Mouse (Mus musculus): ENCODE data around the gene Nmnat3. TPM values are rescaled to one million over a fixed set of nuclear protein-coding genes. Genes with fewer than 3 reads are reported as not detected.

The Nmnat3 gene
- polyA plus RNA-seq, 1 experiment from 2014 or later: 12.4 TPM

- Histone ChIP-seq H3K36me3 (ENCODE audit: insufficient read depth, low read length) (no peaks in the 10 kb centered on the region), H3K27me3 (ENCODE audit: insufficient read depth, low read length) (no peaks in the 10 kb centered on the region), H3K9me3 (ENCODE audit: low read length) (no peaks in the 10 kb centered on the region), H3K4me2 (replicated peaks; ENCODE audit: low read depth, low read length) (no peak overlapping the region), H3K9ac (replicated peaks; ENCODE audit: low read length) (no peak overlapping the region), H3K4me3 (ENCODE audit: low read length) (no peak overlapping the region), H3K27ac (ENCODE audit: low read length) (no peak overlapping the region), H3K4me1 (ENCODE audit: insufficient read depth, low read length) (peaks cover 15% of the 10 kb centered on the region)
- ATAC-seq (ENCODE audit: low FRiP score, low TSS enrichment): no peak
- 76% methylated on average over 1 of the region's 1 CpGs for WGBS
These were observed 38.9 kb downstream of the Nmnat3 start for GRCm38 (mm10) chr9:98326088-98326487.

- ATAC-seq (ENCODE audit: low FRiP score, low TSS enrichment): peak; percentile 21; the same call in 1 of the 2 replicates
- Histone ChIP-seq H3K4me2 (replicated peaks; ENCODE audit: low read depth, low read length) (no peak overlapping the region), H3K9ac (replicated peaks; ENCODE audit: low read length) (no peak overlapping the region), H3K27ac (ENCODE audit: low read length) (no peak overlapping the region), H3K4me3 (ENCODE audit: low read length) (no peak overlapping the region), H3K36me3 (ENCODE audit: insufficient read depth, low read length) (no peaks in the 10 kb centered on the region), H3K9me3 (ENCODE audit: low read length) (no peaks in the 10 kb centered on the region), H3K27me3 (ENCODE audit: insufficient read depth, low read length) (no peaks in the 10 kb centered on the region), H3K4me1 (ENCODE audit: insufficient read depth, low read length) (peaks cover 15% of the 10 kb centered on the region)
- 79% methylated on average over 10 of the region's 10 CpGs for WGBS
These were observed 41.4 kb downstream of the Nmnat3 start for GRCm38 (mm10) chr9:98328415-98329176.

- Histone ChIP-seq H3K36me3 (ENCODE audit: insufficient read depth, low read length) (no peaks in the 10 kb centered on the region), H3K27ac (ENCODE audit: low read length) (peak overlapping the region; percentile 50; the same call in 1 of the 2 replicates), H3K4me2 (replicated peaks; ENCODE audit: low read depth, low read length) (peak overlapping the region; percentile 38), H3K9ac (replicated peaks; ENCODE audit: low read length) (no peak overlapping the region), H3K9me3 (ENCODE audit: low read length) (no peaks in the 10 kb centered on the region), H3K4me3 (ENCODE audit: low read length) (peak overlapping the region; percentile 4; the same call in 1 of the 2 replicates), H3K4me1 (ENCODE audit: insufficient read depth, low read length) (peaks cover 15% of the 10 kb centered on the region), H3K27me3 (ENCODE audit: insufficient read depth, low read length) (no peaks in the 10 kb centered on the region)
- WGBS: 29% methylated on average over 20 of the region's 20 CpGs
- ATAC-seq (ENCODE audit: low FRiP score, low TSS enrichment): peak; percentile 84
These were observed 42.3 kb downstream of the Nmnat3 start for GRCm38 (mm10) chr9:98329274-98330105.

GRCm38 (mm10) chr9:98333219-98333754, 46.1 kb downstream of the Nmnat3 start:
- peaks cover 15% of the 10 kb centered on the region for H3K4me1 ChIP-seq (ENCODE audit: insufficient read depth, low read length)
- no peak for ATAC-seq (ENCODE audit: low FRiP score, low TSS enrichment)
- H3K27ac ChIP-seq (ENCODE audit: low read length): no peak overlapping the region
- WGBS: 54% methylated on average over 3 of the region's 3 CpGs
- no peaks in the 10 kb centered on the region for H3K9me3 ChIP-seq (ENCODE audit: low read length)
- no peak overlapping the region for H3K9ac ChIP-seq (replicated peaks; ENCODE audit: low read length)
- H3K27me3 ChIP-seq (ENCODE audit: insufficient read depth, low read length): no peaks in the 10 kb centered on the region
- H3K4me2 ChIP-seq (replicated peaks; ENCODE audit: low read depth, low read length): no peak overlapping the region
- no peak overlapping the region for H3K4me3 ChIP-seq (ENCODE audit: low read length)
- H3K36me3 ChIP-seq (ENCODE audit: insufficient read depth, low read length): no peaks in the 10 kb centered on the region

- no peaks in the 10 kb centered on the region for H3K36me3 ChIP-seq (ENCODE audit: insufficient read depth, low read length)
- WGBS: 70% methylated on average over 15 of the region's 15 CpGs
These were observed 50.9 kb downstream of the Nmnat3 start for GRCm38 (mm10) chr9:98337881-98338769.

GRCm38 (mm10) chr9:98339971-98340370, 52.7 kb downstream of the Nmnat3 start:
- Histone ChIP-seq H3K4me1 (ENCODE audit: insufficient read depth, low read length) (peaks cover 5% of the 10 kb centered on the region; the same call in 1 of the 2 replicates), H3K4me3 (ENCODE audit: low read length) (no peak overlapping the region), H3K27me3 (ENCODE audit: insufficient read depth, low read length) (no peaks in the 10 kb centered on the region), H3K4me2 (replicated peaks; ENCODE audit: low read depth, low read length) (no peak overlapping the region), H3K9ac (replicated peaks; ENCODE audit: low read length) (no peak overlapping the region), H3K9me3 (ENCODE audit: low read length) (no peaks in the 10 kb centered on the region), H3K36me3 (ENCODE audit: insufficient read depth, low read length) (no peaks in the 10 kb centered on the region), H3K27ac (ENCODE audit: low read length) (no peak overlapping the region)
- ATAC-seq (ENCODE audit: low FRiP score, low TSS enrichment): 0 out of 2 replicates have a peak, but pooled peaks have one; percentile 39
- 80% methylated on average over 4 of the region's 4 CpGs for WGBS

More at GRCm38 (mm10) chr9:98337881-98338769, 50.9 kb downstream of the Nmnat3 start:
- H3K9me3 ChIP-seq (ENCODE audit: low read length): no peaks in the 10 kb centered on the region
- H3K4me2 ChIP-seq (replicated peaks; ENCODE audit: low read depth, low read length): no peak overlapping the region
- H3K4me1 ChIP-seq (ENCODE audit: insufficient read depth, low read length): peaks cover 5% of the 10 kb centered on the region; the same call in 1 of the 2 replicates
- ATAC-seq (ENCODE audit: low FRiP score, low TSS enrichment): no peak
- H3K4me3 ChIP-seq (ENCODE audit: low read length): no peak overlapping the region
- H3K27me3 ChIP-seq (ENCODE audit: insufficient read depth, low read length): no peaks in the 10 kb centered on the region
- no peak overlapping the region for H3K27ac ChIP-seq (ENCODE audit: low read length)
- H3K9ac ChIP-seq (replicated peaks; ENCODE audit: low read length): no peak overlapping the region

- Histone ChIP-seq H3K9me3 (ENCODE audit: low read length) (no peaks in the 10 kb centered on the region), H3K4me3 (ENCODE audit: low read length) (no peak overlapping the region), H3K4me2 (replicated peaks; ENCODE audit: low read depth, low read length) (no peak overlapping the region), H3K4me1 (ENCODE audit: insufficient read depth, low read length) (peaks cover 5% of the 10 kb centered on the region; the same call in 1 of the 2 replicates), H3K36me3 (ENCODE audit: insufficient read depth, low read length) (no peaks in the 10 kb centered on the region), H3K27ac (ENCODE audit: low read length) (no peak overlapping the region), H3K9ac (replicated peaks; ENCODE audit: low read length) (no peak overlapping the region), H3K27me3 (ENCODE audit: insufficient read depth, low read length) (no peaks in the 10 kb centered on the region)
- WGBS: 43% methylated on average over 4 of the region's 4 CpGs
- peak; percentile 82 for ATAC-seq (ENCODE audit: low FRiP score, low TSS enrichment)
These were observed 53.2 kb downstream of the Nmnat3 start for GRCm38 (mm10) chr9:98340427-98340826.

- no peak overlapping the region for H3K27ac ChIP-seq (ENCODE audit: low read length)
- no peaks in the 10 kb centered on the region for H3K4me1 ChIP-seq (ENCODE audit: insufficient read depth, low read length)
- WGBS: 78% methylated on average over 1 of the region's 1 CpGs
- no peaks in the 10 kb centered on the region for H3K27me3 ChIP-seq (ENCODE audit: insufficient read depth, low read length)
- no peak for ATAC-seq (ENCODE audit: low FRiP score, low TSS enrichment)
- H3K4me2 ChIP-seq (replicated peaks; ENCODE audit: low read depth, low read length): no peak overlapping the region
- H3K36me3 ChIP-seq (ENCODE audit: insufficient read depth, low read length): no peaks in the 10 kb centered on the region
- no peak overlapping the region for H3K9ac ChIP-seq (replicated peaks; ENCODE audit: low read length)
- H3K9me3 ChIP-seq (ENCODE audit: low read length): no peaks in the 10 kb centered on the region
- no peak overlapping the region for H3K4me3 ChIP-seq (ENCODE audit: low read length)
These were observed 58.6 kb downstream of the Nmnat3 start for GRCm38 (mm10) chr9:98345840-98346239.

GRCm38 (mm10) chr9:98346240-98346639, 59.0 kb downstream of the Nmnat3 start:
- Histone ChIP-seq H3K36me3 (ENCODE audit: insufficient read depth, low read length) (no peaks in the 10 kb centered on the region), H3K4me1 (ENCODE audit: insufficient read depth, low read length) (no peaks in the 10 kb centered on the region), H3K27ac (ENCODE audit: low read length) (no peak overlapping the region), H3K27me3 (ENCODE audit: insufficient read depth, low read length) (no peaks in the 10 kb centered on the region), H3K9me3 (ENCODE audit: low read length) (no peaks in the 10 kb centered on the region), H3K4me2 (replicated peaks; ENCODE audit: low read depth, low read length) (no peak overlapping the region), H3K9ac (replicated peaks; ENCODE audit: low read length) (no peak overlapping the region), H3K4me3 (ENCODE audit: low read length) (no peak overlapping the region)
- WGBS: 82% methylated on average over 4 of the region's 4 CpGs
- ATAC-seq (ENCODE audit: low FRiP score, low TSS enrichment): no peak

All from kidney, embryonic 16.5 days (tissue).